Mouse (Mus musculus) leukemia stem cell, adult 10-12 weeks (primary cell): ENCODE results near the gene Dcpp3. TPM values are rescaled to one million over a fixed set of nuclear protein-coding genes. Genes with fewer than 3 reads are reported as not detected.

Experiments used
- polyA plus RNA-seq: library from polyadenylated mRNA; stranded (reverse); fragments of >175 nt; gene quantifications from 2 replicates; pipeline ENCODE4 v1.2.3, GENCODE M21; 2012; ENCODE audit warnings: low replicate concordance

The Dcpp3 gene
- polyA plus RNA-seq: not detected in 2 replicates

GRCm38 (mm10) chr17:23917158-23917557, at the start of gene Dcpp3:
Dcpp3 (plus strand) TSS chr17:23917458.

GRCm38 (mm10) chr17:23867756-23868155, 49.5 kb upstream of the Dcpp3 start, which contains the start of gene Prss21:
Prss21 (plus strand) TSS chr17:23868056.

GRCm38 (mm10) chr17:23880576-23880975, 36.7 kb upstream of the Dcpp3 start, which contains the start of the genes Dcpp1 and Dcpp2:
Dcpp1 (plus strand) TSS chr17:23880876.
Dcpp2 (plus strand) TSS chr17:23880880.

GRCm38 (mm10) chr17:23941372-23941771, 24.1 kb downstream of the Dcpp3 start, which contains the start of gene Sbp:
Sbp (plus strand) TSS chr17:23941672.

GRCm38 (mm10) chr17:23955174-23955573, 37.9 kb downstream of the Dcpp3 start, which contains the start of gene Sbpl:
Sbpl (minus strand) TSS chr17:23955274.

Other genes starting within 250 kb of the Dcpp3 start
- gene Hcfc1r1, start 243.9 kb upstream of the Dcpp3 start, polyA plus RNA-seq: 127 and 166 TPM in 2 replicates
- 71.1 and 149 TPM in 2 replicates for gene Thoc6, start 243.6 kb upstream of the Dcpp3 start, polyA plus RNA-seq
- gene Tnfrsf12a, start 240.0 kb upstream of the Dcpp3 start, polyA plus RNA-seq: 12.6 and 14.4 TPM in 2 replicates
- gene Cldn6, start 238.2 kb upstream of the Dcpp3 start, polyA plus RNA-seq: not detected in 2 replicates
- not detected in 2 replicates for gene Cldn9, start 233.4 kb upstream of the Dcpp3 start, polyA plus RNA-seq
- gene 1520401A03Rik, start 194.7 kb upstream of the Dcpp3 start, polyA plus RNA-seq: not detected in 2 replicates
- 246 and 386 TPM in 2 replicates for gene Pkmyt1, start 191.1 kb upstream of the Dcpp3 start, polyA plus RNA-seq
- gene Paqr4, start 176.6 kb upstream of the Dcpp3 start, polyA plus RNA-seq: 2.9 and 33.2 TPM in 2 replicates
- gene Kremen2, start 171.6 kb upstream of the Dcpp3 start, polyA plus RNA-seq: 0.21 and 0.26 TPM in 2 replicates
- 22.5 and 23.8 TPM in 2 replicates for gene Flywch1, start 145.9 kb upstream of the Dcpp3 start, polyA plus RNA-seq
- gene Flywch2, start 131.4 kb upstream of the Dcpp3 start, polyA plus RNA-seq: 1.0 and 4.2 TPM in 2 replicates
- gene Srrm2, start 126.9 kb upstream of the Dcpp3 start, polyA plus RNA-seq: 176 and 518 TPM in 2 replicates
- gene Elob, start 88.3 kb upstream of the Dcpp3 start, polyA plus RNA-seq: 44.9 and 471 TPM in 2 replicates
- 0.80 TPM in 1 of 2 replicates, not detected in the other for gene Prss33, start 81.4 kb upstream of the Dcpp3 start, polyA plus RNA-seq
- not detected in 2 replicates for gene Prss32, start 73.6 kb upstream of the Dcpp3 start, polyA plus RNA-seq
- 1.9 and 2.1 TPM in 2 replicates for gene Prss41, start 73.3 kb upstream of the Dcpp3 start, polyA plus RNA-seq
- 0.11 TPM in 1 of 2 replicates, not detected in the other for gene Prss21, start 49.4 kb upstream of the Dcpp3 start, polyA plus RNA-seq
- gene Dcpp1, start 36.6 kb upstream of the Dcpp3 start, polyA plus RNA-seq: not detected in 2 replicates
- gene Dcpp2, start 36.6 kb upstream of the Dcpp3 start, polyA plus RNA-seq: not detected in 2 replicates
- gene Sbp, start 24.2 kb downstream of the Dcpp3 start, polyA plus RNA-seq: not detected in 2 replicates
- not detected in 2 replicates for gene Sbpl, start 37.8 kb downstream of the Dcpp3 start, polyA plus RNA-seq
- gene Prss30, start 63.1 kb downstream of the Dcpp3 start, polyA plus RNA-seq: 0.43 TPM in 1 of 2 replicates, not detected in the other
- not detected in 2 replicates for gene Prss22, start 80.6 kb downstream of the Dcpp3 start, polyA plus RNA-seq
- not detected in 2 replicates for gene Prss27, start 120.7 kb downstream of the Dcpp3 start, polyA plus RNA-seq
- 33.7 and 45.0 TPM in 2 replicates for gene Kctd5, start 156.0 kb downstream of the Dcpp3 start, polyA plus RNA-seq
- gene Pdpk1, start 233.5 kb downstream of the Dcpp3 start, polyA plus RNA-seq: 36.7 and 219 TPM in 2 replicates
- 41.0 and 42.5 TPM in 2 replicates for gene Amdhd2, start 246.3 kb downstream of the Dcpp3 start, polyA plus RNA-seq